Mouse (Mus musculus): ENCODE results near the gene Tifa. TPM values are rescaled to one million over a fixed set of nuclear protein-coding genes. Genes with fewer than 3 reads are reported as not detected.

The Tifa gene
- polyA plus RNA-seq, 1 experiment = 0.18 TPM

DNA sequence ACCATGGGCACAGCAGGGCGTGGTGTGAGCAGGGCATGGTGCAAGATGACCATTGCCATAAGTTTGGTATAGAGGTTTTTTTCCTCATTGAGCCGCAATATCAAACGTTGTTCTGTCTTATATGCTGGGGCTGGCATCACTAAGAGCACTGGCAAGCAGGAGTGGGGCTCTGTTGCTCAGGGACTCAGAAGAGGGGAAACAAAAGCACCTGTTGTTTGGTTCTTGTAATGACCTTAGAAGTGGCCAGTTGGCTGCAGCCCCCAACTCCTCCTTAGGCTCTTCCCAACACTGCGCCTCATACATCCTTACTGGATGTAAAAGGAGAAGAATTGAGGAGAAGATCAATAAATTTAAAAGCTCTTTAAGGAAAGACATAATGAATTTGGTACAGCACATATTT is 41.0 kb upstream of the Tifa start:
- Histone ChIP-seq H3ac (ENCODE audit: control insufficient read depth, insufficient read length, low read depth) (no peak overlapping the region), H3K79me2 (ENCODE audit: control insufficient read depth, insufficient read depth) (no peaks in the 10 kb centered on the region), H3K79me3 (ENCODE audit: low read depth) (no peaks in the 10 kb centered on the region), H3K4me3 (ENCODE audit: insufficient read depth, poor library complexity, severe bottlenecking) (no peak overlapping the region), H3K27me3 (ENCODE audit: control insufficient read depth, insufficient read depth, insufficient read length) (no peaks in the 10 kb centered on the region), H3K36me3 (ENCODE audit: control insufficient read depth, insufficient read depth) (no peaks in the 10 kb centered on the region)
- TF ChIP-seq MYOG (IDR thresholded peaks at IDR 0.05; ENCODE audit: control insufficient read depth, extremely low read depth, insufficient read length) = no peak

DNA sequence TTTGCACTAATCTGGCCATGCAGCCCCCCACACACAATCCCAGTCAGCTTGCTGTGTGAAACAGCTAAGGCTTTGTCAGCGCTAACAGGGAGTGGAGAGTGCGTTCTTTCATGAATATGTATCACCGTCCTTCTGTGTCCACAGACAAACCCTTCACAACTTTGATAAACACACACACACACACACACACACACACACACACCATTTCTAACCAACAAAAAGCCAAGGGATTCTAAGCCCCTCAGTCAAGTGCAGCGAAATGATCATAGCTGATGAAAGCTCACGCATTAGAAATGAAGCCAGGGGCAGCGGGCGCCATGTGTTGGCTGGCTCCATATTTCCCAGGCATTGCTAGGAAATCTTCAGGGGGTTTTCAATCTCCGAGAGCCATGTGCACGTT is 40.3 kb upstream of the Tifa start:
- TF ChIP-seq MYOG (IDR thresholded peaks at IDR 0.05; ENCODE audit: control insufficient read depth, extremely low read depth, insufficient read length) (no peak), FOSL1 (IDR thresholded peaks at IDR 0.05; ENCODE audit: insufficient read depth, low read length, poor library complexity, severe bottlenecking) (no peak), MAX (IDR thresholded peaks at IDR 0.05) (no peak), USF1 (IDR thresholded peaks at IDR 0.05; ENCODE audit: low read depth) (no peak), CTCF (IDR thresholded peaks at IDR 0.05; ENCODE audit: control insufficient read depth, insufficient read depth, insufficient read length) (no peak), CEBPB (IDR thresholded peaks at IDR 0.05; ENCODE audit: low read depth) (no peak), MYOD1 (IDR thresholded peaks at IDR 0.05; ENCODE audit: control insufficient read depth, insufficient read length, low read depth) (no peak)
- H3K4me3 ChIP-seq (ENCODE audit: insufficient read depth, poor library complexity, severe bottlenecking) = no peak overlapping the region
- H3K79me3 ChIP-seq (ENCODE audit: low read depth) = no peaks in the 10 kb centered on the region
- H3K79me2 ChIP-seq (ENCODE audit: control insufficient read depth, insufficient read depth) = no peaks in the 10 kb centered on the region
- H3ac ChIP-seq (ENCODE audit: control insufficient read depth, insufficient read length, low read depth) = no peak overlapping the region
- no peaks in the 10 kb centered on the region for H3K27me3 ChIP-seq (ENCODE audit: control insufficient read depth, insufficient read depth, insufficient read length)
- no peaks in the 10 kb centered on the region for H3K36me3 ChIP-seq (ENCODE audit: control insufficient read depth, insufficient read depth)

- TF ChIP-seq MAX (IDR thresholded peaks at IDR 0.05) (no peak), USF1 (IDR thresholded peaks at IDR 0.05; ENCODE audit: low read depth) (no peak), FOSL1 (IDR thresholded peaks at IDR 0.05; ENCODE audit: insufficient read depth, low read length, poor library complexity, severe bottlenecking) (no peak), MYOG (IDR thresholded peaks at IDR 0.05; ENCODE audit: control insufficient read depth, extremely low read depth, insufficient read length) (no peak), MYOD1 (IDR thresholded peaks at IDR 0.05; ENCODE audit: control insufficient read depth, insufficient read length, low read depth) (no peak), CEBPB (IDR thresholded peaks at IDR 0.05; ENCODE audit: low read depth) (no peak), CTCF (IDR thresholded peaks at IDR 0.05; ENCODE audit: control insufficient read depth, insufficient read depth, insufficient read length) (no peak)
- no peaks in the 10 kb centered on the region for H3K36me3 ChIP-seq (ENCODE audit: control insufficient read depth, insufficient read depth)
- H3ac ChIP-seq (ENCODE audit: control insufficient read depth, insufficient read length, low read depth) = no peak overlapping the region
- H3K79me3 ChIP-seq (ENCODE audit: low read depth) = no peaks in the 10 kb centered on the region
- no peaks in the 10 kb centered on the region for H3K27me3 ChIP-seq (ENCODE audit: control insufficient read depth, insufficient read depth, insufficient read length)
- no peak overlapping the region for H3K4me3 ChIP-seq (ENCODE audit: insufficient read depth, poor library complexity, severe bottlenecking)
- H3K79me2 ChIP-seq (ENCODE audit: control insufficient read depth, insufficient read depth) = no peaks in the 10 kb centered on the region
These were observed 39.5 kb upstream of the Tifa start for GRCm38 (mm10) chr3:127749981-127750562.

GRCm38 (mm10) chr3:127756458-127756857 is 33.1 kb upstream of the Tifa start:
- Histone ChIP-seq H3K4me3 (ENCODE audit: insufficient read depth, poor library complexity, severe bottlenecking) (no peak overlapping the region), H3ac (ENCODE audit: control insufficient read depth, insufficient read length, low read depth) (no peak overlapping the region), H3K27me3 (ENCODE audit: control insufficient read depth, insufficient read depth, insufficient read length) (no peaks in the 10 kb centered on the region), H3K36me3 (ENCODE audit: control insufficient read depth, insufficient read depth) (no peaks in the 10 kb centered on the region), H3K79me2 (ENCODE audit: control insufficient read depth, insufficient read depth) (no peaks in the 10 kb centered on the region), H3K79me3 (ENCODE audit: low read depth) (no peaks in the 10 kb centered on the region)
- TF ChIP-seq CEBPB (IDR thresholded peaks at IDR 0.05; ENCODE audit: low read depth) (no peak), CTCF (IDR thresholded peaks at IDR 0.05; ENCODE audit: control insufficient read depth, insufficient read depth, insufficient read length) (no peak), MYOD1 (IDR thresholded peaks at IDR 0.05; ENCODE audit: control insufficient read depth, insufficient read length, low read depth) (no peak), MAX (IDR thresholded peaks at IDR 0.05) (no peak), FOSL1 (IDR thresholded peaks at IDR 0.05; ENCODE audit: insufficient read depth, low read length, poor library complexity, severe bottlenecking) (no peak), USF1 (IDR thresholded peaks at IDR 0.05; ENCODE audit: low read depth) (no peak), MYOG (IDR thresholded peaks at IDR 0.05; ENCODE audit: control insufficient read depth, extremely low read depth, insufficient read length) (no peak)

GRCm38 (mm10) chr3:127757886-127758301 is 31.7 kb upstream of the Tifa start:
- no peaks in the 10 kb centered on the region for H3K27me3 ChIP-seq (ENCODE audit: control insufficient read depth, insufficient read depth, insufficient read length)

DNA sequence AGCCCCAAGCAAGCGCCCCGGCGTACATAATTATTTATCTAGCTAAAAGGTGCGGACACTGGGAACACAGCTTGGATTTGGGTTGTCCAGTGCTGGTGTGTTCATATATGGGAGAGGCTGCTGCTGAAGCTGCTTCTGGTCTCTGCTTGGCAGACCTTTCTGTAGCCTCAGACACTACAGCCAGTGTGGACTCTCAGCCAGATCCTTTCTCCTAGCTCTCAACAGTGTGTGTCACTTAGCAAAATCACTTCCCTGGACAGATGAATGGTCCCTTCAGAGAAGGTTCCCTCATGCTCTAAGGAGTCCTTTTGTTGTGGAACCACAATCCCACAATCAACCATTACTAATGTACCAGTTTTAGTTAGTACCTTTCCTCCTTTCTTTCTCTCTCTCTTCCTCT is 30.8 kb upstream of the Tifa start:
- H3K36me3 ChIP-seq (ENCODE audit: control insufficient read depth, insufficient read depth) = no peaks in the 10 kb centered on the region
- no peak overlapping the region for H3ac ChIP-seq (ENCODE audit: control insufficient read depth, insufficient read length, low read depth)
- no peaks in the 10 kb centered on the region for H3K79me3 ChIP-seq (ENCODE audit: low read depth)
- H3K4me3 ChIP-seq (ENCODE audit: insufficient read depth, poor library complexity, severe bottlenecking) = no peak overlapping the region
- TF ChIP-seq USF1 (IDR thresholded peaks at IDR 0.05; ENCODE audit: low read depth) (no peak), CTCF (IDR thresholded peaks at IDR 0.05; ENCODE audit: control insufficient read depth, insufficient read depth, insufficient read length) (no peak), MYOD1 (IDR thresholded peaks at IDR 0.05; ENCODE audit: control insufficient read depth, insufficient read length, low read depth) (no peak), MAX (IDR thresholded peaks at IDR 0.05) (no peak), FOSL1 (IDR thresholded peaks at IDR 0.05; ENCODE audit: insufficient read depth, low read length, poor library complexity, severe bottlenecking) (no peak), MYOG (IDR thresholded peaks at IDR 0.05; ENCODE audit: control insufficient read depth, extremely low read depth, insufficient read length) (no peak), CEBPB (IDR thresholded peaks at IDR 0.05; ENCODE audit: low read depth) (no peak)
- H3K79me2 ChIP-seq (ENCODE audit: control insufficient read depth, insufficient read depth) = no peaks in the 10 kb centered on the region
- no peaks in the 10 kb centered on the region for H3K27me3 ChIP-seq (ENCODE audit: control insufficient read depth, insufficient read depth, insufficient read length)

More at GRCm38 (mm10) chr3:127757886-127758301, 31.7 kb upstream of the Tifa start:
- H3K4me3 ChIP-seq (ENCODE audit: insufficient read depth, poor library complexity, severe bottlenecking) = no peak overlapping the region
- H3K36me3 ChIP-seq (ENCODE audit: control insufficient read depth, insufficient read depth) = no peaks in the 10 kb centered on the region
- H3K79me2 ChIP-seq (ENCODE audit: control insufficient read depth, insufficient read depth) = no peaks in the 10 kb centered on the region
- no peaks in the 10 kb centered on the region for H3K79me3 ChIP-seq (ENCODE audit: low read depth)
- no peak overlapping the region for H3ac ChIP-seq (ENCODE audit: control insufficient read depth, insufficient read length, low read depth)
- no peak for TF ChIP-seq CTCF (IDR thresholded peaks at IDR 0.05; ENCODE audit: control insufficient read depth, insufficient read depth, insufficient read length)
- no peak for TF ChIP-seq MAX (IDR thresholded peaks at IDR 0.05)
- no peak for TF ChIP-seq CEBPB (IDR thresholded peaks at IDR 0.05; ENCODE audit: low read depth)
- no peak for TF ChIP-seq FOSL1 (IDR thresholded peaks at IDR 0.05; ENCODE audit: insufficient read depth, low read length, poor library complexity, severe bottlenecking)
- no peak for TF ChIP-seq USF1 (IDR thresholded peaks at IDR 0.05; ENCODE audit: low read depth)
- TF ChIP-seq MYOD1 (IDR thresholded peaks at IDR 0.05; ENCODE audit: control insufficient read depth, insufficient read length, low read depth) = no peak
- TF ChIP-seq MYOG (IDR thresholded peaks at IDR 0.05; ENCODE audit: control insufficient read depth, extremely low read depth, insufficient read length) = no peak
